Mouse (Mus musculus): ENCODE data around the gene Col4a6. TPM values are rescaled to one million over a fixed set of nuclear protein-coding genes. Genes with fewer than 3 reads are reported as not detected.

Gene Col4a6
- not detected in 4 replicates for total RNA-seq (2023; ENCODE audit: inconsistent age)

GRCm38 (mm10) chrX:141473470-141474302 is at the start of gene Col4a6:
Col4a6 (minus strand) TSS chrX:141474076.

DNA sequence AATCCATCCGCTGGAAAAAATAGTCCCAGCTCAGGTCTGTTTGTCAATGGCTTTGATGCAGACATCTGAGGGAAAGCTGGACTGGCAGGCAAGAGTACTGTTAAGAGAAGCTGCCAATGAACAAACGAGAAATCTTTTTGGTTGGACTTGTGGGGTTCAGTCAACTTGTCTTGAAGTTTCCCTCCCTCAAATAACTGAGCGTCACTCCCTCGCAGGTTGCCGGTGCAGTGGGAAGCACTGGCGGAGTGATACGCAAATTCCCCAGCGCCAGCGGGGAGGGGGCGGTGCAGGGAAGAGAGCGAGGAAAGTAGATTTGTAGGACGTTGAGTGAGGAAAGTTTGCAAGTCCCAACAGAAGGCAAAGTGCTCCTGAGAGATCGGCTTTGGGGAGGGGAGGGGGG is 1.2 kb upstream of the Col4a6 start, which contains the start of gene Col4a5:
TSS of gene Col4a5 (plus strand) at position 276 of the 400 bp plus-strand sequence.

Other genes starting within 250 kb of the Col4a6 start
- 0.09 to 0.10 TPM in 2 of 4 replicates, not detected in the others for gene Col4a5, start 1.3 kb upstream of the Col4a6 start, total RNA-seq (2023; ENCODE audit: inconsistent age)

All from B cell, adult (primary cell).